Mouse (Mus musculus) olfactory bulb, adult 2 months (tissue): ENCODE data around the gene Fam161a.

Experiments used
- CTCF ChIP-seq: fragments of 200-500 bp; IDR thresholded peaks from 2 replicates; pipeline ENCODE4 v1.5.1; 2012; ENCODE audit warnings: low read depth, mild to moderate bottlenecking, low read length, moderate library complexity; ENCODE audit not compliant: insufficient read depth
- POLR2A ChIP-seq: fragments of 200-500 bp; IDR thresholded peaks from 2 replicates; pipeline ENCODE4 v1.6.1; 2012; ENCODE audit warnings: mild to moderate bottlenecking, low read depth, low read length, moderate library complexity; ENCODE audit not compliant: insufficient read depth

- TF ChIP-seq POLR2A (no peak), CTCF (no peak)
These were observed 17.5 kb upstream of the Fam161a start for GRCm38 (mm10) chr11:22989786-22990185.
